Mouse (Mus musculus): ENCODE measurements around the gene Atxn10. TPM values are rescaled to one million over a fixed set of nuclear protein-coding genes. Genes with fewer than 3 reads are reported as not detected.

The Atxn10 gene
- polyA plus RNA-seq, 1 experiment: 66.8 TPM

- Histone ChIP-seq H3K27ac (ENCODE audit: control insufficient read depth, insufficient read depth, low read depth, low read length, poor library complexity) (no peak overlapping the region), H3K4me3 (replicated peaks; ENCODE audit: control insufficient read depth, low read depth, low read length) (no peak overlapping the region), H3K4me1 (ENCODE audit: control insufficient read depth, insufficient read depth, low read length) (no peaks in the 10 kb centered on the region; the same call in 1 of the 2 replicates)
- TF ChIP-seq POLR2A (IDR thresholded peaks at IDR 0.05; ENCODE audit: borderline replicate concordance, control insufficient read depth, low read depth, low read length) (no peak), CTCF (IDR thresholded peaks at IDR 0.05; ENCODE audit: control insufficient read depth, insufficient read depth, low read length) (no peak)
- WGBS: 83% methylated on average over 2 of the region's 2 CpGs
These were observed 6.2 kb downstream of the Atxn10 start for GRCm38 (mm10) chr15:85342246-85342645.

- H3K4me1 ChIP-seq (ENCODE audit: control insufficient read depth, insufficient read depth, low read length): no peaks in the 10 kb centered on the region; the same call in 1 of the 2 replicates
- TF ChIP-seq CTCF (IDR thresholded peaks at IDR 0.05; ENCODE audit: control insufficient read depth, insufficient read depth, low read length) (no peak), POLR2A (IDR thresholded peaks at IDR 0.05; ENCODE audit: borderline replicate concordance, control insufficient read depth, low read depth, low read length) (no peak)
These were observed 8.6 kb downstream of the Atxn10 start for GRCm38 (mm10) chr15:85344673-85345072.

GRCm38 (mm10) chr15:85347058-85347700 is 11.1 kb downstream of the Atxn10 start:
- WGBS: 81% methylated on average over 6 of the region's 6 CpGs
- Histone ChIP-seq H3K27ac (ENCODE audit: control insufficient read depth, insufficient read depth, low read depth, low read length, poor library complexity) (no peak overlapping the region), H3K4me1 (ENCODE audit: control insufficient read depth, insufficient read depth, low read length) (no peaks in the 10 kb centered on the region; the same call in 1 of the 2 replicates), H3K4me3 (replicated peaks; ENCODE audit: control insufficient read depth, low read depth, low read length) (no peak overlapping the region)
- TF ChIP-seq POLR2A (IDR thresholded peaks at IDR 0.05; ENCODE audit: borderline replicate concordance, control insufficient read depth, low read depth, low read length) (no peak), CTCF (IDR thresholded peaks at IDR 0.05; ENCODE audit: control insufficient read depth, insufficient read depth, low read length) (no peak)

More at GRCm38 (mm10) chr15:85344673-85345072, 8.6 kb downstream of the Atxn10 start:
- 53% methylated on average over 2 of the region's 2 CpGs for WGBS
- Histone ChIP-seq H3K4me3 (replicated peaks; ENCODE audit: control insufficient read depth, low read depth, low read length) (no peak overlapping the region), H3K27ac (ENCODE audit: control insufficient read depth, insufficient read depth, low read depth, low read length, poor library complexity) (no peak overlapping the region)

GRCm38 (mm10) chr15:85350144-85350543 is 14.1 kb downstream of the Atxn10 start:
- 77% methylated on average over 2 of the region's 2 CpGs for WGBS
- no peak overlapping the region for H3K27ac ChIP-seq (ENCODE audit: control insufficient read depth, insufficient read depth, low read depth, low read length, poor library complexity)
- no peak for TF ChIP-seq CTCF (IDR thresholded peaks at IDR 0.05; ENCODE audit: control insufficient read depth, insufficient read depth, low read length)
- TF ChIP-seq POLR2A (IDR thresholded peaks at IDR 0.05; ENCODE audit: borderline replicate concordance, control insufficient read depth, low read depth, low read length): no peak
- no peaks in the 10 kb centered on the region; the same call in 1 of the 2 replicates for H3K4me1 ChIP-seq (ENCODE audit: control insufficient read depth, insufficient read depth, low read length)
- H3K4me3 ChIP-seq (replicated peaks; ENCODE audit: control insufficient read depth, low read depth, low read length): no peak overlapping the region

GRCm38 (mm10) chr15:85354060-85354459 is 18.0 kb downstream of the Atxn10 start:
- H3K27ac ChIP-seq (ENCODE audit: control insufficient read depth, insufficient read depth, low read depth, low read length, poor library complexity): peak overlapping the region; percentile 77
- TF ChIP-seq CTCF (IDR thresholded peaks at IDR 0.05; ENCODE audit: control insufficient read depth, insufficient read depth, low read length) (no peak), POLR2A (IDR thresholded peaks at IDR 0.05; ENCODE audit: borderline replicate concordance, control insufficient read depth, low read depth, low read length) (no peak)
- WGBS: 54% methylated on average over 9 of the region's 9 CpGs

GRCm38 (mm10) chr15:85356112-85356511 is 20.1 kb downstream of the Atxn10 start:
- Histone ChIP-seq H3K27ac (ENCODE audit: control insufficient read depth, insufficient read depth, low read depth, low read length, poor library complexity) (no peak overlapping the region), H3K4me3 (replicated peaks; ENCODE audit: control insufficient read depth, low read depth, low read length) (no peak overlapping the region), H3K4me1 (ENCODE audit: control insufficient read depth, insufficient read depth, low read length) (peaks cover 4% of the 10 kb centered on the region)
- TF ChIP-seq CTCF (IDR thresholded peaks at IDR 0.05; ENCODE audit: control insufficient read depth, insufficient read depth, low read length) (no peak), POLR2A (IDR thresholded peaks at IDR 0.05; ENCODE audit: borderline replicate concordance, control insufficient read depth, low read depth, low read length) (no peak)
- WGBS: 78% methylated on average over 6 of the region's 6 CpGs

More at GRCm38 (mm10) chr15:85354060-85354459, 18.0 kb downstream of the Atxn10 start:
- H3K4me3 ChIP-seq (replicated peaks; ENCODE audit: control insufficient read depth, low read depth, low read length): peak overlapping the region; percentile 17
- peaks cover 4% of the 10 kb centered on the region for H3K4me1 ChIP-seq (ENCODE audit: control insufficient read depth, insufficient read depth, low read length)

- no peak for TF ChIP-seq CTCF (IDR thresholded peaks at IDR 0.05; ENCODE audit: control insufficient read depth, insufficient read depth, low read length)
- no peak for TF ChIP-seq POLR2A (IDR thresholded peaks at IDR 0.05; ENCODE audit: borderline replicate concordance, control insufficient read depth, low read depth, low read length)
- WGBS: 49% methylated on average over 4 of the region's 4 CpGs
- H3K4me3 ChIP-seq (replicated peaks; ENCODE audit: control insufficient read depth, low read depth, low read length): no peak overlapping the region
- peaks cover 4% of the 10 kb centered on the region for H3K4me1 ChIP-seq (ENCODE audit: control insufficient read depth, insufficient read depth, low read length)
- H3K27ac ChIP-seq (ENCODE audit: control insufficient read depth, insufficient read depth, low read depth, low read length, poor library complexity): peak overlapping the region; percentile 72
These were observed 21.6 kb downstream of the Atxn10 start for GRCm38 (mm10) chr15:85357465-85358225.

GRCm38 (mm10) chr15:85359483-85359882 is 23.4 kb downstream of the Atxn10 start:
- Histone ChIP-seq H3K4me3 (replicated peaks; ENCODE audit: control insufficient read depth, low read depth, low read length) (no peak overlapping the region), H3K27ac (ENCODE audit: control insufficient read depth, insufficient read depth, low read depth, low read length, poor library complexity) (no peak overlapping the region), H3K4me1 (ENCODE audit: control insufficient read depth, insufficient read depth, low read length) (peaks cover 4% of the 10 kb centered on the region)
- TF ChIP-seq CTCF (IDR thresholded peaks at IDR 0.05; ENCODE audit: control insufficient read depth, insufficient read depth, low read length) (no peak), POLR2A (IDR thresholded peaks at IDR 0.05; ENCODE audit: borderline replicate concordance, control insufficient read depth, low read depth, low read length) (no peak)
- WGBS: 60% methylated on average over 2 of the region's 2 CpGs

Measured in bone marrow, adult 2 months (tissue).